Mouse (Mus musculus) urinary bladder, adult 2 months (tissue): ENCODE measurements around the gene Gm21812. TPM values are rescaled to one million over a fixed set of nuclear protein-coding genes. Genes with fewer than 3 reads are reported as not detected.
"Not testable (repeated sequence)": the region's sequence is repeated elsewhere in the genome, so short reads cannot be mapped to it uniquely, and the experiment has no call there.

Experiments
- DNase-seq: peaks from one replicate; pipeline ENCODE4 v3.0.0; 2022; ENCODE audit warnings: low spot score
- polyA plus RNA-seq: library from polyadenylated mRNA; depleted of rRNA; stranded (reverse); fragments of >200 nt; gene quantifications from 2 replicates; pipeline ENCODE4 v1.2.3, GENCODE M21; 2012; rRNA removed

The Gm21812 gene
- not detected in 2 replicates for polyA plus RNA-seq

GRCm38 (mm10) chrY:9347084-9347483, at the start of gene Gm21812:
Gene Gm21812 (minus strand): TSS chrY:9347184.
- not testable (repeated sequence) for DNase-seq

Other genes with a start within 250 kb of the Gm21812 start
- gene Gm21292, start 213.3 kb downstream of the Gm21812 start, polyA plus RNA-seq: not detected in 2 replicates
- gene Gm21721, start 145.0 kb downstream of the Gm21812 start, polyA plus RNA-seq: not detected in 2 replicates
- not detected in 2 replicates for gene Gm21874, start 69.0 kb upstream of the Gm21812 start, polyA plus RNA-seq